Mouse (Mus musculus) 3T3-L1 (cell line): ENCODE results near the gene Flot1.

ENCODE experiments used
- DNase-seq: peaks from one replicate; pipeline ENCODE4 v3.0.0-alpha.2; 2015; ENCODE audit warnings: low read depth, low spot score

Gene Flot1

DNA sequence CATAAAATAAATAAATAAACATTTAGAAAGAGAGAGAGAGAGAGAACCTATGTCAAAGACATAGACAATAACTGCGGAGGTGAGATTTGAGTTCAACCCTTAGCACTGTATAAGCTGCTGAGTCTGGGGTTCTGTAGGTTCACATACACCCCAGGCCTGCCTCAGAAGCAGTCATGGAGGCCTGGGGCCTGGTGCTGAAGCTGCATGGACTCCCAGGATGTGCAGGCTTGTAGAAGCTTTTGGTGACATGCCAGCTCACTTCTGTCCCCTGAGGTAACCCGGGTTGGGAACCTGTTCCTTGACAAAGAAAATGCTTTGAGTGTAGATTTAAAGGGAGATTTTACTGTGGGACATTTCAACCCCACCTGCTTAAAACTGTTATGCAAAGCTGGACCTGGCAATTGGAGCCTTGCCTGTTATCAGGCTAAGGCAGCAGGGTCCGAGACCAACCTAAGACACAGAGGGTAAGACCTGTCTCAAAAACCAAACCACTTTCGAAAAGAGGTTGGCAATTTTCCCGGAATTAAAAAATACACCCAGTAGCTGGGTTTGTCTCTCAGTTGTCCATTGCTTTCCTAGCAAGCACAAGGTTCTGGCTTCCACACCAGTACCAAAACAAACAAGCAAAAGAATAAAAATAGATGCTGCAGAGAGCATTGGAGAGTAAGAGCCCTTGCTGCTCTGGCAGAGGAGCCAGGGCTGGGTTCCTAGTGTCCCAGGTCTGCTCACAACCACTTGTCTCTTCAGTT, 12.0 kb upstream of the Flot1 start:
- DNase-seq = no peak

DNA sequence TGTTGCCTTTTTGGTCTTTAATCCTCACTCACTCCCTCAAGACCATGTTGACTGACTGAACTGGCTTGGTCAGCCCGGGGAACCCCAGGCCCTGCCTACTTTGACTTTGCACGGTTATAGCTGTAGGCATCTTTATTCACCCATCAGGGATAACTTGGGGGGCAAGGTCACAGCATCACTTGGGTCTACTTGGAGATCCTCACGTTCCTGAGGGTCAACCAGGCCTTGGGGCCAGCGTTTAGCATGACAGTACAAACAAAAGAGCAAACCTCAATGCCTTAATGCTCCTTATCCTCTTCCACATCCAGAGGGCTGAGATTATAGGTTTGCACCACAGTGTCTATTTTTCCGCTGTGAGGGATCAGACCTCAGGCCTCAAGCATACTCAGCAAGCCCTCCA, 10.7 kb upstream of the Flot1 start:
- no peak for DNase-seq

DNA sequence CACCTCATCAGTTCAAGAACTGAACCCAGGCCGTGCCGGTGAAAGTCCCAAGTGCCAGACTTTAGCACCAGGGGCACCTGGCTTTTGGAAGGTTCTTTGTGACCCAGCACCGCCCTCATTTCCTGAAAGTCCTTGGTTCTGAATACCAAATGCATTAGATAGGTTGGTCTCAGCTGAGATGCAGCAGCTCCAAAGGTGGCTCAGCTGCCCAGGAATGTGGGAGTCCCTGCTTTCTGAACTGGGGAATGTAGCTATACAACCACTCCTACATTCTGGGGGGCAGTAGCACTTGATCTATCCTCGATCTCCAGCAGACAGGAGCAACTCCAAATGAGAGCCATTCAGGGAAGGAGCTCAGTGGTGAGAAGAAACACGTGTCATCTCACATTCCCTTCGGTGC, 10.3 kb upstream of the Flot1 start:
- DNase-seq = peak; percentile 80

DNA sequence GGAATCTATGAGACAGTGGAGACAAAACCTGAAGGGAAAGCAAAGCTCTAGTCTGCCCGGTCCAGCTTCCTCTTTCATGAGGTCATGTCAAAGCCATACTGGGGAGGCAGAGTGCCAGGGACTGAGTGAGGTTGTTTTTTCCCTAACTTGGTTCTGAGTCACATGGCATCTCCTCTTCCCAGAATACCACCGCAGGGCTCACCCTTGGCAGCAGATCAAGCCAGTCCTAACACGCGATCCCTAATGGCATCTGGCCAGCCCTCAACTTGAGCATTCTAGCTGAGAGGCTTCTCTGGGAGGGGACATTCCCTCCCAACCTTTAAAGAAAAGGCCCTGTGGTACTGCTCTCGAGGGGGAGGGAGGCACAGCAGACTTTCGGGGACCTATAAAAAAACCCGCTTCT, 9.8 kb upstream of the Flot1 start:
- DNase-seq = peak; percentile 100

DNA sequence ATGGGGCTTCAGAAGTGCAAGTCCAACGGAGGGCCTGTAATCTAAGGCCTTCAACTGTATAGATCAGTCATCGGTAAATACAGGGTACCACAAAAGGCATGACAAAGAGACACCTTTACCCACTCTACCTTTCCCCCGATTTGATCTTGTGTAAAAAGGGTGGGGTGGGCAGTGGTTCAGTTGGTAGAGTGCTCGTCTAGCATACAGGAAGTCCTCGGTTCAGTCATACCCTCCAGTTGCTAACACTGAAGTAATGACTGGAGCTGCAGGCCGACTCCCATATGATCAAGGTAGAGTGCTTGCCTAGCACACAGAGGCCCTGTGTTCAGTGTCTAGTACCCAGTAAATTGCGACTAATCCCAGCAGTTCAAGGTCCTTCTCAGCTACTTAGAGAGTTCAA, 9.4 kb upstream of the Flot1 start:
- peak; percentile 80 for DNase-seq

- DNase-seq = no peak
Observed at GRCm38 (mm10) chr17:35814678-35815077, 8.4 kb upstream of the Flot1 start.

- no peak for DNase-seq
Observed at GRCm38 (mm10) chr17:35815836-35816235, 7.2 kb upstream of the Flot1 start.

- DNase-seq = no peak
Observed at GRCm38 (mm10) chr17:35816686-35817085, 6.3 kb upstream of the Flot1 start.

- no peak for DNase-seq
Observed at GRCm38 (mm10) chr17:35817226-35817625, 5.8 kb upstream of the Flot1 start.

GRCm38 (mm10) chr17:35820111-35820510, 2.9 kb upstream of the Flot1 start:
- no peak for DNase-seq

DNA sequence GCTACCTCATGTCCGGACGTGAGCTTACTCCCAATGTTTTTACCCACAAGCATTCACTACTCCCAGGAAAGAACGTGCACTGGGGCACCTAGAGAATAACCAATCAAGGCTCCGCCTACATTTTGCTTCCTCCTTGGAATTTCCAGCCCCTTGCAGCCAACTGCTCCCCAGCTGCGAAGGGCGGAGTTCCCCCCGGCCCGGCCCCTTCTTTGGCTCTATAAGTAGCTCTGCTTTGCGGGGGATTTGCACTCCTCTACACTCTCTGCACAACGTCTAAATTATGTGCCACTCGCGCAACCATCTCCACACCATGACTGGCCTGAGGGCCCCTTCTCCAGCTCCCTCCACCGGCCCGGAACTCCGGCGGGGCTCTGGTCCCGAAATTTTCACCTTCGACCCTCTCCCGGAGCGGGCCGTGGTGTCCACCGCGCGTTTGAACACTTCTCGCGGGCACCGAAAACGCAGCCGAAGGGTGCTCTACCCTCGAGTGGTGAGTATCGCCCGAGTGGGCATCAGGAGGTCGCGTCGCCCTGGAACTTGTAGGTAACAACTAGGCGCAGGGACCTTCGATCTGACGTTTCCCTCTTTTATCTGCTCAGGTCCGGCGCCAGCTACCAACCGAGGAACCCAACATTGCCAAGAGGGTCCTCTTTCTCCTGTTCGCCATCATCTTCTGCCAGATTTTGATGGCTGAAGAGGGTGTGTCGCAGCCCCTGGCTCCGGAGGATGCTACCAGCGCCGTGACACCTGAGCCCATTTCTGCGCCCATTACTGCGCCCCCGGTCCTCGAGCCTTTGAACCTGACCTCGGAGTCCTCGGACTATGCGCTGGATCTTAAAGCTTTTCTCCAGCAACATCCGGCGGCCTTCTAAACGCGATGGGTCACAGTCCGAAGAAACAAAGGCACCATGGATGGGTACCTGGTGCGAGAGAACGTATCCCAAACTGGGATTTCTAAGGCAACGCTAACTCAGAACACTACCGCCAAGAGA, 1.3 kb upstream of the Flot1 start, which contains the start of gene Ier3:
Gene Ier3, plus strand, starts transcription at position 246 of the 992 bp plus-strand sequence.
- DNase-seq = peak; percentile 95

GRCm38 (mm10) chr17:35822564-35822963, 466 bp upstream of the Flot1 start:
- no peak for DNase-seq

GRCm38 (mm10) chr17:35824402-35824801, 1.4 kb downstream of the Flot1 start:
- peak; percentile 64 for DNase-seq

- no peak for DNase-seq
Observed at GRCm38 (mm10) chr17:35825109-35825850, 2.2 kb downstream of the Flot1 start.

- no peak for DNase-seq
Observed at GRCm38 (mm10) chr17:35829737-35830136, 6.7 kb downstream of the Flot1 start.

GRCm38 (mm10) chr17:35832400-35833238, 9.6 kb downstream of the Flot1 start:
- DNase-seq = no peak

GRCm38 (mm10) chr17:35833239-35833751, 10.3 kb downstream of the Flot1 start:
- DNase-seq = peak; percentile 72

- DNase-seq = no peak
Observed at GRCm38 (mm10) chr17:35833894-35834293, 10.9 kb downstream of the Flot1 start.

GRCm38 (mm10) chr17:35834696-35835422, 11.8 kb downstream of the Flot1 start:
- DNase-seq = peak; percentile 55
